Mouse (Mus musculus): Measurements from ENCODE around the gene Rtraf.
A peak's percentile ranks its signal among the peaks of the same experiment; 100 is the strongest.
"Not testable (repeated sequence)": the region's sequence is repeated elsewhere in the genome, so short reads cannot be mapped to it uniquely, and the experiment has no call there.

The Rtraf gene

GRCm38 (mm10) chr14:19823321-19824142 lies at the start of gene Rtraf:
TSS of gene Rtraf (minus strand) at chr14:19823824.
- peak; percentile 97 for DNase-seq

GRCm38 (mm10) chr14:19867286-19867935 lies 43.8 kb upstream of the Rtraf start:
- DNase-seq: no peak

GRCm38 (mm10) chr14:19865121-19865520 lies 41.5 kb upstream of the Rtraf start:
- not testable (repeated sequence) for DNase-seq

- peak; percentile 38 for DNase-seq
These were observed 37.9 kb upstream of the Rtraf start for GRCm38 (mm10) chr14:19861311-19862080.

GRCm38 (mm10) chr14:19860281-19860680 lies 36.7 kb upstream of the Rtraf start:
- no peak for DNase-seq

GRCm38 (mm10) chr14:19858808-19859776 lies 35.5 kb upstream of the Rtraf start:
- no peak for DNase-seq

GRCm38 (mm10) chr14:19858279-19858678 lies 34.7 kb upstream of the Rtraf start:
- no peak for DNase-seq

GRCm38 (mm10) chr14:19853471-19853870 lies 29.8 kb upstream of the Rtraf start:
- DNase-seq: no peak

- DNase-seq: peak; percentile 85
These were observed 16.1 kb upstream of the Rtraf start for GRCm38 (mm10) chr14:19839600-19840332.

- DNase-seq: no peak
These were observed 12.7 kb upstream of the Rtraf start for GRCm38 (mm10) chr14:19836289-19836688.

- DNase-seq: no peak
These were observed 1.9 kb upstream of the Rtraf start for GRCm38 (mm10) chr14:19825481-19825880.

- DNase-seq: no peak
These were observed 1.9 kb downstream of the Rtraf start for GRCm38 (mm10) chr14:19821686-19822085.

GRCm38 (mm10) chr14:19817949-19818348 lies 5.7 kb downstream of the Rtraf start:
- DNase-seq: peak; percentile 86

- DNase-seq: no peak
These were observed 10.6 kb downstream of the Rtraf start for GRCm38 (mm10) chr14:19813061-19813460.

GRCm38 (mm10) chr14:19809934-19810333 lies 13.7 kb downstream of the Rtraf start:
- DNase-seq: no peak

GRCm38 (mm10) chr14:19807858-19808257 lies 15.8 kb downstream of the Rtraf start:
- DNase-seq: no peak

GRCm38 (mm10) chr14:19807339-19807738 lies 16.3 kb downstream of the Rtraf start:
- no peak for DNase-seq

GRCm38 (mm10) chr14:19803623-19804022 lies 20.0 kb downstream of the Rtraf start:
- no peak for DNase-seq

GRCm38 (mm10) chr14:19803222-19803621 lies 20.4 kb downstream of the Rtraf start:
- no peak for DNase-seq

- no peak for DNase-seq
These were observed 22.0 kb downstream of the Rtraf start for GRCm38 (mm10) chr14:19801474-19802215.

- no peak for DNase-seq
These were observed 23.1 kb downstream of the Rtraf start for GRCm38 (mm10) chr14:19800485-19800884.
